Mouse (Mus musculus) myocyte (in vitro differentiated cells): ENCODE measurements around the gene Srgap2. TPM values are rescaled to one million over a fixed set of nuclear protein-coding genes. Genes with fewer than 3 reads are reported as not detected.

Experiments used
- H3K27me3 ChIP-seq: one replicate; pipeline ENCODE4 v1.6.1; 2011; ENCODE audit not compliant: control insufficient read depth, insufficient read depth, insufficient read length
- H3K36me3 ChIP-seq: one replicate; pipeline ENCODE4 v1.6.1; 2011; ENCODE audit not compliant: control insufficient read depth, insufficient read depth
- H3K4me2 ChIP-seq: one replicate; pipeline ENCODE4 v1.6.1; 2011; ENCODE audit warnings: low read depth, control low read depth
- H3K4me3 ChIP-seq: one replicate; pipeline ENCODE4 v1.5.1; 2011; ENCODE audit warnings: mild to moderate bottlenecking, control low read depth, moderate library complexity
- H3K79me2 ChIP-seq: one replicate; pipeline ENCODE4 v1.6.1; 2011; ENCODE audit not compliant: control insufficient read depth, insufficient read depth
- H3ac ChIP-seq: one replicate; pipeline ENCODE4 v1.6.1; 2011; ENCODE audit not compliant: control insufficient read depth, insufficient read length
- CEBPB ChIP-seq: IDR thresholded peaks from 2 replicates; pipeline ENCODE4 v1.6.1; 2011; ENCODE audit warnings: mild to moderate bottlenecking, moderate library complexity; ENCODE audit not compliant: poor library complexity, insufficient read depth, severe bottlenecking
- E2F4 ChIP-seq: IDR thresholded peaks from one replicate; pipeline ENCODE4 v1.6.1; 2011; ENCODE audit warnings: mild to moderate bottlenecking, control low read depth, moderate library complexity; ENCODE audit not compliant: insufficient read depth
- MAX ChIP-seq: IDR thresholded peaks from one replicate; pipeline ENCODE4 v1.6.1; 2011; ENCODE audit warnings: low read depth, mild to moderate bottlenecking, control low read depth
- MYOD1 ChIP-seq, 3 experiments: IDR thresholded peaks; one replicate each; pipeline ENCODE4 v1.6.1; 2011; ENCODE audit warnings: control low read depth in 2 of 3, low read depth in 2 of 3, mild to moderate bottlenecking in 2 of 3, moderate library complexity in 1 of 3; ENCODE audit not compliant: insufficient read length in 2 of 3, control insufficient read depth in 1 of 3
- MYOG ChIP-seq, 3 experiments: IDR thresholded peaks; one replicate each; pipeline ENCODE4 v1.6.1; 2011; ENCODE audit warnings: control low read depth in 2 of 3, low read depth in 2 of 3, mild to moderate bottlenecking in 2 of 3; ENCODE audit not compliant: insufficient read length in 2 of 3, control insufficient read depth in 1 of 3, insufficient read depth in 1 of 3
- POLR2AphosphoS2 ChIP-seq: IDR thresholded peaks from one replicate; pipeline ENCODE4 v1.6.1; 2011; ENCODE audit warnings: low read depth, control low read depth; ENCODE audit not compliant: insufficient read length
- SRF ChIP-seq: IDR thresholded peaks from one replicate; pipeline ENCODE4 v1.6.1; 2011; ENCODE audit warnings: low read depth; ENCODE audit not compliant: control insufficient read depth, insufficient read length
- TCF12 ChIP-seq: IDR thresholded peaks from one replicate; pipeline ENCODE4 v1.6.1; 2011; ENCODE audit warnings: mild to moderate bottlenecking, control low read depth; ENCODE audit not compliant: poor library complexity, insufficient read depth, severe bottlenecking
- TCF3 ChIP-seq: IDR thresholded peaks from one replicate; pipeline ENCODE4 v1.6.1; 2011; ENCODE audit warnings: low read depth, control low read depth; ENCODE audit not compliant: insufficient read length
- USF1 ChIP-seq: IDR thresholded peaks from one replicate; pipeline ENCODE4 v1.6.1; 2011; ENCODE audit warnings: low read depth, mild to moderate bottlenecking, control low read depth, moderate library complexity
- polyA plus RNA-seq: library from polyadenylated mRNA; unstranded; fragments of >200 nt; fragmentation: generic; extraction: Trizol; gene quantifications from one replicate; pipeline ENCODE4 v1.2.1, GENCODE M21; 2012; ENCODE audit warnings: missing spikeins

The Srgap2 gene
- polyA plus RNA-seq, 1 experiment: 19.1 TPM

- H3K79me2 ChIP-seq: no peaks in the 10 kb centered on the region
- no peaks in the 10 kb centered on the region for H3K27me3 ChIP-seq
- no peak overlapping the region for H3ac ChIP-seq
- no peak overlapping the region for H3K4me3 ChIP-seq
- H3K36me3 ChIP-seq: peaks cover 21% of the 10 kb centered on the region
- no peak for TF ChIP-seq TCF12
- no peak overlapping the region for H3K4me2 ChIP-seq
Observed at GRCm38 (mm10) chr1:131287267-131287666, 239.9 kb downstream of the Srgap2 start.

- H3K4me3 ChIP-seq: no peak overlapping the region
- TF ChIP-seq CEBPB (no peak), MYOG (IDR thresholded peaks at IDR 0.05; ENCODE audit: control insufficient read depth in 1 of 3, insufficient read depth in 1 of 3, insufficient read length in 2 of 3, low read depth in 2 of 3) (no peak), SRF (no peak), USF1 (no peak), MAX (no peak)
Observed at GRCm38 (mm10) chr1:131286803-131287202, 240.3 kb downstream of the Srgap2 start.

GRCm38 (mm10) chr1:131284616-131285015, 242.5 kb downstream of the Srgap2 start:
- no peak overlapping the region for H3ac ChIP-seq
- H3K4me2 ChIP-seq: no peak overlapping the region
- no peak overlapping the region for H3K4me3 ChIP-seq
- H3K27me3 ChIP-seq: no peaks in the 10 kb centered on the region
- TF ChIP-seq MAX (no peak), USF1 (no peak), CEBPB (no peak), POLR2AphosphoS2 (peak; percentile 43), E2F4 (no peak)
- no peaks in the 10 kb centered on the region for H3K79me2 ChIP-seq
- peaks cover 19% of the 10 kb centered on the region for H3K36me3 ChIP-seq

More at GRCm38 (mm10) chr1:131286803-131287202, 240.3 kb downstream of the Srgap2 start:
- Histone ChIP-seq H3K4me2 (no peak overlapping the region), H3K27me3 (no peaks in the 10 kb centered on the region), H3K79me2 (no peaks in the 10 kb centered on the region), H3ac (no peak overlapping the region), H3K36me3 (peaks cover 19% of the 10 kb centered on the region)

GRCm38 (mm10) chr1:131284167-131284566, 243.0 kb downstream of the Srgap2 start:
- H3K27me3 ChIP-seq: no peaks in the 10 kb centered on the region
- no peaks in the 10 kb centered on the region for H3K79me2 ChIP-seq
- H3K36me3 ChIP-seq: peaks cover 17% of the 10 kb centered on the region
- H3K4me3 ChIP-seq: no peak overlapping the region
- TF ChIP-seq TCF12 (no peak), POLR2AphosphoS2 (peak; percentile 22)
- H3ac ChIP-seq: no peak overlapping the region
- no peak overlapping the region for H3K4me2 ChIP-seq

GRCm38 (mm10) chr1:131281731-131282130, 245.4 kb downstream of the Srgap2 start:
- H3K4me3 ChIP-seq: no peak overlapping the region
- TF ChIP-seq SRF (no peak), TCF12 (no peak), MYOD1 (IDR thresholded peaks at IDR 0.05; ENCODE audit: control insufficient read depth in 1 of 3, insufficient read length in 2 of 3, low read depth in 2 of 3) (no peak), MAX (no peak), CEBPB (no peak)
- H3K36me3 ChIP-seq: peaks cover 5% of the 10 kb centered on the region
- no peak overlapping the region for H3ac ChIP-seq
- H3K79me2 ChIP-seq: no peaks in the 10 kb centered on the region
- no peak overlapping the region for H3K4me2 ChIP-seq
- no peaks in the 10 kb centered on the region for H3K27me3 ChIP-seq

GRCm38 (mm10) chr1:131280280-131280679, 246.9 kb downstream of the Srgap2 start:
- Histone ChIP-seq H3K27me3 (no peaks in the 10 kb centered on the region), H3K4me2 (no peak overlapping the region), H3ac (no peak overlapping the region), H3K36me3 (no peaks in the 10 kb centered on the region), H3K79me2 (no peaks in the 10 kb centered on the region), H3K4me3 (no peak overlapping the region)
- TF ChIP-seq TCF3: no peak
- TF ChIP-seq E2F4: no peak
- TF ChIP-seq TCF12: no peak
- TF ChIP-seq MYOG (IDR thresholded peaks at IDR 0.05; ENCODE audit: control insufficient read depth in 1 of 3, insufficient read depth in 1 of 3, insufficient read length in 2 of 3, low read depth in 2 of 3): no peak

- Histone ChIP-seq H3ac (no peak within 1 kb of the TSS), H3K4me3 (peak within 1 kb of the TSS; percentile 27), H3K79me2 (no peaks in the 10 kb centered on the region), H3K27me3 (no peaks in the 10 kb centered on the region), H3K4me2 (peak within 1 kb of the TSS; percentile 64), H3K36me3 (no peaks in the 10 kb centered on the region)
- no peak for TF ChIP-seq SRF
Observed at GRCm38 (mm10) chr1:131279456-131279776, 247.7 kb downstream of the Srgap2 start, which contains the start of gene Ikbke. TSS of gene Ikbke (minus strand) at chr1:131279606.
